Mouse (Mus musculus): ENCODE measurements around the gene Gm37419. TPM values are rescaled to one million over a fixed set of nuclear protein-coding genes. Genes with fewer than 3 reads are reported as not detected.

Gm37419 gene
- polyA plus RNA-seq, 1 experiment = not detected

GRCm38 (mm10) chr16:23978495-23978894 lies 9.8 kb upstream of the Gm37419 start:
- Histone ChIP-seq H3K27me3 (replicated peaks) (peaks cover 43% of the 10 kb centered on the region), H3K36me3 (replicated peaks; ENCODE audit: low read length) (peaks cover 9% of the 10 kb centered on the region), H3K9me3 (no peaks in the 10 kb centered on the region), H3K4me1 (peaks cover 35% of the 10 kb centered on the region), H3K4me3 (replicated peaks) (no peak overlapping the region)
- TF ChIP-seq GATA1 (IDR thresholded peaks at IDR 0.05; ENCODE audit: borderline replicate concordance, low read length) (no peak), FLI1 (IDR thresholded peaks at IDR 0.05; ENCODE audit: low read length) (no peak)

- H3K27me3 ChIP-seq (replicated peaks) = peaks cover 43% of the 10 kb centered on the region
- TF ChIP-seq FLI1 (IDR thresholded peaks at IDR 0.05; ENCODE audit: low read length) (no peak), GATA1 (IDR thresholded peaks at IDR 0.05; ENCODE audit: borderline replicate concordance, low read length) (no peak)
- H3K9me3 ChIP-seq = no peaks in the 10 kb centered on the region
- H3K4me1 ChIP-seq = peaks cover 45% of the 10 kb centered on the region
- no peak overlapping the region for H3K4me3 ChIP-seq (replicated peaks)
- H3K36me3 ChIP-seq (replicated peaks; ENCODE audit: low read length) = peaks cover 3% of the 10 kb centered on the region
Measured at GRCm38 (mm10) chr16:23979446-23979845, 8.8 kb upstream of the Gm37419 start.

GRCm38 (mm10) chr16:23980201-23980870 lies 7.9 kb upstream of the Gm37419 start:
- peaks cover 38% of the 10 kb centered on the region for H3K27me3 ChIP-seq (replicated peaks)
- peak overlapping the region; percentile 92 for H3K4me3 ChIP-seq (replicated peaks)
- no peaks in the 10 kb centered on the region for H3K9me3 ChIP-seq
- TF ChIP-seq FLI1 (IDR thresholded peaks at IDR 0.05; ENCODE audit: low read length) (no peak), GATA1 (IDR thresholded peaks at IDR 0.05; ENCODE audit: borderline replicate concordance, low read length) (no peak)
- peaks cover 52% of the 10 kb centered on the region for H3K4me1 ChIP-seq
- H3K36me3 ChIP-seq (replicated peaks; ENCODE audit: low read length) = no peaks in the 10 kb centered on the region

GRCm38 (mm10) chr16:23980991-23981720 lies 7.1 kb upstream of the Gm37419 start:
- Histone ChIP-seq H3K27me3 (replicated peaks) (peaks cover 38% of the 10 kb centered on the region), H3K9me3 (no peaks in the 10 kb centered on the region), H3K4me3 (replicated peaks) (peak overlapping the region; percentile 92)

GRCm38 (mm10) chr16:23981925-23982851 lies 6.1 kb upstream of the Gm37419 start:
- H3K36me3 ChIP-seq (replicated peaks; ENCODE audit: low read length) = no peaks in the 10 kb centered on the region
- H3K4me1 ChIP-seq = peaks cover 67% of the 10 kb centered on the region
- H3K27me3 ChIP-seq (replicated peaks) = peaks cover 38% of the 10 kb centered on the region
- no peaks in the 10 kb centered on the region for H3K9me3 ChIP-seq
- peak overlapping the region; percentile 92 for H3K4me3 ChIP-seq (replicated peaks)
- TF ChIP-seq FLI1 (IDR thresholded peaks at IDR 0.05; ENCODE audit: low read length) (no peak), GATA1 (IDR thresholded peaks at IDR 0.05; ENCODE audit: borderline replicate concordance, low read length) (no peak)

More at GRCm38 (mm10) chr16:23980991-23981720, 7.1 kb upstream of the Gm37419 start:
- H3K36me3 ChIP-seq (replicated peaks; ENCODE audit: low read length) = no peaks in the 10 kb centered on the region
- peaks cover 58% of the 10 kb centered on the region for H3K4me1 ChIP-seq
- TF ChIP-seq FLI1 (IDR thresholded peaks at IDR 0.05; ENCODE audit: low read length) (no peak), GATA1 (IDR thresholded peaks at IDR 0.05; ENCODE audit: borderline replicate concordance, low read length) (no peak)

DNA sequence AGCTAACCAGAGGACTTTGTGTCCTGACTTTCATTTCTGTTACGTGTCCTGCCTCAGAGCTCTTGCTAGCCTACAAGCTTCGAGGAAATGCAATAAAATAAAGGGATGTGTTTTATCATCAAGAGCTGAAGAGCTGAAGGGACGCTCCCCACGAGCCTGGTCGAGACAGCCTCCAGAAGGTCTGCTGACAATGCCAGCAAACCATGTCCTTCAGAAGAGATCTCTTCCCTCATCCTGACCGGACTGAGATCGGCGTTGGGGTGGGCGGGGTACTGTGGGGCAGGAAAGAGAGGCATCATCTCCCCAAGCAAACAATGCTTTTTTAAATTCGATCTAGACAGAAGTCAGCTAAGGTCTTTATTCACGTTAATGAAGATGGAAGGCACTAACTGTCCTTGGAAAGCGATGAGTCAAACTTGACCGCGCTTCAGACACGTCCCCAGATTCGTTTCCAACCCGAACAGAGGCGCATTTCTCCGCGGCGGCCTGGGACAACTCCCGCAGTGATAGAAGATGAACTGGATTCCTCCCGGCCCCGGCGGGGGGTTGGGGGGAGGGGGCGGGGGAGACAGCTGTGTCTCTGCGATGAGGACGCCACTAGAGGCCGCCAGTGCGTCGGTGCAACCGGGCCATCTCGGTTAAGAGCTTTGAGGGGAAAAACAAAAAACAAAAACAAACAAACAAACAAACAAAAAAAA lies 5.2 kb upstream of the Gm37419 start:
- Histone ChIP-seq H3K27me3 (replicated peaks) (peaks cover 34% of the 10 kb centered on the region), H3K4me1 (peaks cover 67% of the 10 kb centered on the region), H3K4me3 (replicated peaks) (peak overlapping the region; percentile 92), H3K36me3 (replicated peaks; ENCODE audit: low read length) (no peaks in the 10 kb centered on the region), H3K9me3 (no peaks in the 10 kb centered on the region)
- no peak for TF ChIP-seq FLI1 (IDR thresholded peaks at IDR 0.05; ENCODE audit: low read length)
- no peak for TF ChIP-seq GATA1 (IDR thresholded peaks at IDR 0.05; ENCODE audit: borderline replicate concordance, low read length)

DNA sequence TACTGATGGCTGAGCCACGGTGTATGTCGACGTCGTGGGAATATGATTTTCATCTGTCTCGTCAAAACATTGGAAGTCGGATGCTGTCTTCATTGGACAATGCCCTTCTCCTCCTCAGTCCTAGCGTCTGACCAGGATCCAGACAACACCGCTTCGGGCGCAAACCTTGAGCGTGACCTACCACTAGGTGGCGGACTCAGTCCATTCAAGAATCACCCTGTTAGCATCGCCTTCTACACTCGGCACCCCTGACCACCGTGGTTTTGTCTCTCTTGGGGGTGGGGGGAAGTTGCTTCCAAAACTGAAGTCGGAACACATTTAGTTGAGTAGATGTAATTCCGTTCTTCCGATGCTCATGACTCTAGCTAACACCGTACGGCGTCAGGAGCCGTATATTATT lies 4.1 kb upstream of the Gm37419 start:
- no peak for TF ChIP-seq FLI1 (IDR thresholded peaks at IDR 0.05; ENCODE audit: low read length)
- no peak for TF ChIP-seq GATA1 (IDR thresholded peaks at IDR 0.05; ENCODE audit: borderline replicate concordance, low read length)
- H3K9me3 ChIP-seq = no peaks in the 10 kb centered on the region
- H3K36me3 ChIP-seq (replicated peaks; ENCODE audit: low read length) = no peaks in the 10 kb centered on the region
- peak overlapping the region; percentile 91 for H3K4me3 ChIP-seq (replicated peaks)
- H3K27me3 ChIP-seq (replicated peaks) = peaks cover 29% of the 10 kb centered on the region
- H3K4me1 ChIP-seq = peaks cover 67% of the 10 kb centered on the region

DNA sequence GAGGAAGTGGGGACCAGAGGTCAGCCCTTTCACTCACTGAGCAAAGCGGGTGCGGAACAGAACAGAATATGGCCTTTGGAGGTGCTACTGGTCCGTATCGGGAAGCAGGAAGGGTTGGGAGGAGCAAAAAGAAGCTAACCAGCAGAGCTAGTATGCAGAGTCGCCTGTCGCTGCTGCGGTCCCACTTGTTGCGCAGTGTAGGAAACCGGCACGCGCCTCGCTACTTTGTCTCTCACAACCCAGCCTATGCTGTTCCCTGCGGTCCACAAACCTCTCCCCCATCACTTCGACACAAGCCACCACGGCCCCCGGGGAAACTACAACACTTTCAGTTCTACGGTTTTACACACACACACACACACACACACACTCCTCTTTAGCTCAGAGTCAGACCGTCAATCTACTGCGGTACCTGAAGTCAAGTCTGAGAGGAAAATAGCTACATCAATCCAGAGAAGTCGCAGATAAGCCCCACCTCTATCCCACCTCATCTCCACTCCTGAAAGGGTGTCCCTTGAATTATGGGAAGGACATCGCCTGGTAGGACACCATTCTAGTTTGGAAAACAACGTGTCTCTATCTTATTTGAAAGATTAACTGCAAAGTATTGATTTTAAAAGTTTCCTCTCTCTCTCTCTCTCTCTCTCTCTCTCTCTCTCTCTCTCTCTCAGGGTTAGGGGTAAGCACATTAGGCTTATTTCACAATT lies 3.4 kb upstream of the Gm37419 start:
- Histone ChIP-seq H3K36me3 (replicated peaks; ENCODE audit: low read length) (no peaks in the 10 kb centered on the region), H3K4me3 (replicated peaks) (peak overlapping the region; percentile 91)

More for the DNA sequence above, 3.4 kb upstream of the Gm37419 start:
- peaks cover 22% of the 10 kb centered on the region for H3K27me3 ChIP-seq (replicated peaks)
- peaks cover 71% of the 10 kb centered on the region for H3K4me1 ChIP-seq
- TF ChIP-seq GATA1 (IDR thresholded peaks at IDR 0.05; ENCODE audit: borderline replicate concordance, low read length) = no peak
- TF ChIP-seq FLI1 (IDR thresholded peaks at IDR 0.05; ENCODE audit: low read length) = no peak
- H3K9me3 ChIP-seq = no peaks in the 10 kb centered on the region

Measured in megakaryocyte, embryonic 14.5 days (primary cell).